27 mouse cellular contexts compared by ENCODE assay signal in genomic region chrX:133964615-133965014, GRCm38 (mm10). TPM values are rescaled to one million over a fixed set of nuclear protein-coding genes. Genes with fewer than 3 reads are reported as not detected.
"Had no signal": no experiment of that assay in that cellular context is flagged by ENCODE, and none has a peak within 500 bp of the region (broad histone marks: within the 10 kb centered on the region; RNA-seq: fewer than 3 reads in every experiment).

No protein-coding gene starts in this region.

- H3K36me3 ChIP-seq: embryonic facial prominence, embryonic 10.5 days; embryonic facial prominence, embryonic 12.5 days; embryonic facial prominence, embryonic 13.5 days; embryonic facial prominence, embryonic 15.5 days; forebrain, embryonic 10.5 days; forebrain, embryonic 12.5 days; forebrain, embryonic 15.5 days; heart, embryonic 10.5 days had no signal

- H3K9me3 ChIP-seq: embryonic facial prominence, embryonic 10.5 days; embryonic facial prominence, embryonic 12.5 days; embryonic facial prominence, embryonic 13.5 days; embryonic facial prominence, embryonic 15.5 days; forebrain, embryonic 10.5 days; forebrain, embryonic 12.5 days; forebrain, embryonic 13.5 days; forebrain, embryonic 15.5 days; heart, embryonic 10.5 days had no signal

- DNase-seq: cerebellum, adult 9-11 months; cerebellum, postnatal 10 days; cerebellum, postnatal 14 days; cerebellum, postnatal 25 days; cerebellum, postnatal 36 days; embryo, embryonic 11 days; forebrain, postnatal 0 days; gastrocnemius, adult 2 months; gastrocnemius, postnatal 10 days; gastrocnemius, postnatal 14 days; gastrocnemius, postnatal 25 days; gastrocnemius, postnatal 36 days; heart, adult 11 months; heart, adult 18-20 months; heart, adult 2 months had no signal

- H3K4me1 ChIP-seq: embryonic facial prominence, embryonic 10.5 days; embryonic facial prominence, embryonic 12.5 days; embryonic facial prominence, embryonic 13.5 days; embryonic facial prominence, embryonic 15.5 days; forebrain, embryonic 10.5 days; forebrain, embryonic 12.5 days; forebrain, embryonic 13.5 days; forebrain, embryonic 15.5 days; heart, embryonic 10.5 days had no signal

- H3K4me3 ChIP-seq: embryonic facial prominence, embryonic 10.5 days; embryonic facial prominence, embryonic 12.5 days; embryonic facial prominence, embryonic 13.5 days; embryonic facial prominence, embryonic 15.5 days; erythroblast, embryonic 14.5 days; forebrain, embryonic 10.5 days; forebrain, embryonic 12.5 days; forebrain, embryonic 13.5 days; forebrain, embryonic 15.5 days; gastrocnemius, adult 2 months; heart, adult 2 months; heart, embryonic 10.5 days had no signal

- H3K9ac ChIP-seq: embryonic facial prominence, embryonic 12.5 days; embryonic facial prominence, embryonic 13.5 days; embryonic facial prominence, embryonic 15.5 days; forebrain, embryonic 12.5 days; forebrain, embryonic 13.5 days; forebrain, embryonic 15.5 days; forebrain, postnatal 0 days had no signal

- H3K27ac ChIP-seq: embryonic facial prominence, embryonic 10.5 days; embryonic facial prominence, embryonic 12.5 days; embryonic facial prominence, embryonic 13.5 days; embryonic facial prominence, embryonic 15.5 days; forebrain, embryonic 10.5 days; forebrain, embryonic 12.5 days; forebrain, embryonic 13.5 days; forebrain, embryonic 15.5 days; gastrocnemius, adult 2 months; heart, adult 2 months; heart, embryonic 10.5 days had no signal

- H3K27me3 ChIP-seq: embryonic facial prominence, embryonic 15.5 days; forebrain, embryonic 15.5 days had no signal

RNA-seq across cellular contexts. Expression of gene Sytl4, which starts 17.0 kb away (rescaled TPM):
- polyA plus RNA-seq: erythroblast, embryonic 14.5 days had no signal

RNA-seq across cellular contexts. Expression of gene Srpx2, which starts 56.4 kb away (rescaled TPM):
- total RNA-seq: common myeloid progenitor, adult 5-6 weeks; granulocyte monocyte progenitor cell, adult 5-6 weeks had no signal
